Mouse (Mus musculus) myocyte (in vitro differentiated cells): ENCODE results near the gene Chst3. TPM values are rescaled to one million over a fixed set of nuclear protein-coding genes. Genes with fewer than 3 reads are reported as not detected.

Experiments
- H3K27me3 ChIP-seq: one replicate; pipeline ENCODE4 v1.6.1; 2011; ENCODE audit not compliant: control insufficient read depth, insufficient read depth, insufficient read length
- H3K36me3 ChIP-seq: one replicate; pipeline ENCODE4 v1.6.1; 2011; ENCODE audit not compliant: control insufficient read depth, insufficient read depth
- H3K4me2 ChIP-seq: one replicate; pipeline ENCODE4 v1.6.1; 2011; ENCODE audit warnings: low read depth, control low read depth
- H3K4me3 ChIP-seq: one replicate; pipeline ENCODE4 v1.5.1; 2011; ENCODE audit warnings: mild to moderate bottlenecking, control low read depth, moderate library complexity
- H3K79me2 ChIP-seq: one replicate; pipeline ENCODE4 v1.6.1; 2011; ENCODE audit not compliant: control insufficient read depth, insufficient read depth
- H3ac ChIP-seq: one replicate; pipeline ENCODE4 v1.6.1; 2011; ENCODE audit not compliant: control insufficient read depth, insufficient read length
- CEBPB ChIP-seq: IDR thresholded peaks from 2 replicates; pipeline ENCODE4 v1.6.1; 2011; ENCODE audit warnings: mild to moderate bottlenecking, moderate library complexity; ENCODE audit not compliant: poor library complexity, insufficient read depth, severe bottlenecking
- E2F4 ChIP-seq: IDR thresholded peaks from one replicate; pipeline ENCODE4 v1.6.1; 2011; ENCODE audit warnings: mild to moderate bottlenecking, control low read depth, moderate library complexity; ENCODE audit not compliant: insufficient read depth
- MAX ChIP-seq: IDR thresholded peaks from one replicate; pipeline ENCODE4 v1.6.1; 2011; ENCODE audit warnings: low read depth, mild to moderate bottlenecking, control low read depth
- MYOD1 ChIP-seq, 3 experiments: IDR thresholded peaks; one replicate each; pipeline ENCODE4 v1.6.1; 2011; ENCODE audit warnings: control low read depth in 2 of 3, low read depth in 2 of 3, mild to moderate bottlenecking in 2 of 3, moderate library complexity in 1 of 3; ENCODE audit not compliant: insufficient read length in 2 of 3, control insufficient read depth in 1 of 3
- MYOG ChIP-seq, 3 experiments: IDR thresholded peaks; one replicate each; pipeline ENCODE4 v1.6.1; 2011; ENCODE audit warnings: control low read depth in 2 of 3, low read depth in 2 of 3, mild to moderate bottlenecking in 2 of 3; ENCODE audit not compliant: insufficient read length in 2 of 3, control insufficient read depth in 1 of 3, insufficient read depth in 1 of 3
- POLR2A ChIP-seq: IDR thresholded peaks from one replicate; pipeline ENCODE4 v1.6.1; 2011; ENCODE audit warnings: low read depth, mild to moderate bottlenecking, control low read depth, moderate library complexity; ENCODE audit not compliant: insufficient read length
- POLR2AphosphoS2 ChIP-seq: IDR thresholded peaks from one replicate; pipeline ENCODE4 v1.6.1; 2011; ENCODE audit warnings: low read depth, control low read depth; ENCODE audit not compliant: insufficient read length
- REST ChIP-seq: IDR thresholded peaks from one replicate; pipeline ENCODE4 v1.6.1; 2011; ENCODE audit warnings: mild to moderate bottlenecking, control low read depth, moderate library complexity; ENCODE audit not compliant: insufficient read depth, insufficient read length
- SRF ChIP-seq: IDR thresholded peaks from one replicate; pipeline ENCODE4 v1.6.1; 2011; ENCODE audit warnings: low read depth; ENCODE audit not compliant: control insufficient read depth, insufficient read length
- TCF12 ChIP-seq: IDR thresholded peaks from one replicate; pipeline ENCODE4 v1.6.1; 2011; ENCODE audit warnings: mild to moderate bottlenecking, control low read depth; ENCODE audit not compliant: poor library complexity, insufficient read depth, severe bottlenecking
- TCF3 ChIP-seq: IDR thresholded peaks from one replicate; pipeline ENCODE4 v1.6.1; 2011; ENCODE audit warnings: low read depth, control low read depth; ENCODE audit not compliant: insufficient read length
- USF1 ChIP-seq: IDR thresholded peaks from one replicate; pipeline ENCODE4 v1.6.1; 2011; ENCODE audit warnings: low read depth, mild to moderate bottlenecking, control low read depth, moderate library complexity
- polyA plus RNA-seq: library from polyadenylated mRNA; unstranded; fragments of >200 nt; fragmentation: generic; extraction: Trizol; gene quantifications from one replicate; pipeline ENCODE4 v1.2.1, GENCODE M21; 2012; ENCODE audit warnings: missing spikeins

Gene Chst3
- polyA plus RNA-seq, 1 experiment = 1.6 TPM

DNA sequence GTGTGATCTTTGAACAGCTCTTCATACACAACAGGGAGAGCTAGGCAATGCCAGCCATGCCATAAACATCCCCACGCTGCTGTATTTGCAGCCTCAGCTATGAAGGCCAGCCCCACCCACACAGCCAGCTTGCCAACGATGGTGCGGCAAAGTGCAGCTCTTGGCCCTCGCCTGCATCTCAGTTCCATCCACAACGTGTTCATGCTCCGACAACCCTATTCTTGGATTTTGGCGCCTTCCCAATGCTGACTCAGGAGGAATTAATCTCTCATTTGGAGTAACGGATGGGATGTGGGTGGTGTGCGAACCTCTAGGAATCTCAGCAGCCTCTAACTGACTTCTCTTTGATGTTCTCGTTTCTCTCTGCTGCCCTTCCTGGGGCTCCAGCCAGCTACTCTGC, 46.0 kb downstream of the Chst3 start:
- Histone ChIP-seq H3K4me3 (no peak overlapping the region), H3K79me2 (no peaks in the 10 kb centered on the region), H3ac (no peak overlapping the region), H3K4me2 (peak overlapping the region; percentile 0), H3K27me3 (no peaks in the 10 kb centered on the region), H3K36me3 (no peaks in the 10 kb centered on the region)
- no peak for TF ChIP-seq REST

DNA sequence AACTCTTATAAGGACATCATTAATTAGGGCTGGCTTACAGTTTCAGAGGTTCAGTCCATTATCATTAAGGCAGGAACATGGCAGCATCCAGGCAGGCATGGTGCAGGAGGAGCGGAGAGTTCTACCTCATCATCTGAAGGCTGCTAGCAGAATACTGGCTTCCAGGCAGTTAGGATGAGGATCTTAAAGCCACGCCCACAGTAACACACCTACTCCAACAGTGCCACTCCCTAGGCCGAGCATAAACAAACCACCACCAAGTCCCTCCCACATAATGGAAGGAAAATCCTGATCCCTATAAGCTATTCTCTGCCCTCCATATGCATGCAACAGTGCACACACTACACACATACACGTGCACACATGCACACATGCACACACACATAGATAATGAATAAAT, 46.8 kb downstream of the Chst3 start:
- TF ChIP-seq POLR2A = no peak
- no peak for TF ChIP-seq E2F4
- TF ChIP-seq CEBPB = no peak
- TF ChIP-seq REST = no peak
- TF ChIP-seq TCF3 = no peak
- no peak for TF ChIP-seq USF1
- TF ChIP-seq TCF12 = no peak
- no peak for TF ChIP-seq POLR2AphosphoS2
- no peak for TF ChIP-seq SRF
- no peak for TF ChIP-seq MYOG (IDR thresholded peaks at IDR 0.05; ENCODE audit: control insufficient read depth in 1 of 3, insufficient read depth in 1 of 3, insufficient read length in 2 of 3, low read depth in 2 of 3)
- TF ChIP-seq MAX = no peak
- H3ac ChIP-seq = no peak overlapping the region
- no peaks in the 10 kb centered on the region for H3K79me2 ChIP-seq
- no peak overlapping the region for H3K4me2 ChIP-seq
- no peaks in the 10 kb centered on the region for H3K27me3 ChIP-seq
- no peaks in the 10 kb centered on the region for H3K36me3 ChIP-seq
- H3K4me3 ChIP-seq = no peak overlapping the region

DNA sequence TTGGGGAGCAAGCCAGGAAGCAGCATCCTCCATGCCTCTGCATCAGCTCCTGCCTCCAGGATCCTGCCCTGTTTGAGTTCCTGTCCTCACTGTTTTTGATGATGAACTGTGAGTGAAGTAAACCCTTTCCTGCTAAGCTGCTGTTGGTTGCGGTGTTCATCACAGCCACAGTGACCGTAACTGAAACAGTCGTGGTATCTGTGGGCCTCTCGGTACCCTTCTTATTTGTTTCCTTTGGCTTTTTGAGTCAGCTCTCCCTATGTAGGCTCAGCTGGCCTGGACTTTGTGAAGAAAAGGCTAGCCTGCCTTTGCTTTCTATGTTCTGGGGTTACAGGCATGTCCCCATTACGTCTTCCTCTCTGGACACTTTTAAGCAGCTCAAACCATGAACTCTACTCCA, 47.7 kb downstream of the Chst3 start:
- TF ChIP-seq TCF12 (no peak), POLR2AphosphoS2 (no peak), MYOG (IDR thresholded peaks at IDR 0.05; ENCODE audit: control insufficient read depth in 1 of 3, insufficient read depth in 1 of 3, insufficient read length in 2 of 3, low read depth in 2 of 3) (no peak), CEBPB (no peak), REST (no peak), POLR2A (no peak), MAX (no peak), MYOD1 (IDR thresholded peaks at IDR 0.05; ENCODE audit: control insufficient read depth in 1 of 3, insufficient read length in 2 of 3, low read depth in 2 of 3) (no peak), USF1 (no peak), TCF3 (no peak), E2F4 (no peak), SRF (no peak)
- no peaks in the 10 kb centered on the region for H3K27me3 ChIP-seq

DNA sequence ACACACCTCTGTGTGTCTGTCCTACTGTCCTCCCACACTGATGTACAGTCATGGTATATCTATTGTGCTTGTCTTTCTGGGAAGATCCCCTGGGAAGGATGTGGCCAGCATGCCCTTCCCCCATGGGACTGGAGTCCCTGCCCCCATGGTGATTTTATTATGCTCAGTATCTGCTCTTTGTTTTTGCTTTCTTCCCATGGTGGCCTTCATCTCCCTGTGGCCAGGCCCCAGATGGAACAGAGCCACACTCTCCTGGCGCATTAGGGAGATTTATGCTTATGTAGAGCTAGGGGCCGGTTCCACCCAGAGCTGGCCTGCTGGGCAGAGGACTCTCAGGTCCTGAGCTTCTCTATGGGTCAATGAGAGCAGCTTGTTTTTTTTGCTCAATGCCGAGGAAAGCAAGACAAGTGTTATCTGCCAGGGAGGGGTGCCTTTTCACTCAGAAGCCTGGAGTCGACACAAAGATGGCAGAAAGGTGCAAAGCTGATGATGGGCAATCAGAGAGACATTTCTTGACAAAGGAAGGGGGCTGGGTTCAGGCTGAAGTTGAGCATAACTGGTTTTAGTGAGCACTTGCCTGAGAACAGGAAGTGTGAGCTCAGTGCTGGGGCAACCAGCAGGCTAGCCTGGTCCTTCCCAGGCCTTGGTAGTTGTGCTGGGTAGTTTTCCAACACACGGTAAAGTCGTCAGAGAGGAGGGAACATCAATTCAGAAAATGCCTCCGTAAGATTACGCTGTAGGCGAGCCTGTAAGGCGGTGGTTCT, 48.6 kb downstream of the Chst3 start:
- Histone ChIP-seq H3ac (no peak overlapping the region), H3K36me3 (no peaks in the 10 kb centered on the region), H3K27me3 (no peaks in the 10 kb centered on the region), H3K4me3 (no peak overlapping the region), H3K79me2 (no peaks in the 10 kb centered on the region), H3K4me2 (no peak overlapping the region)
- TF ChIP-seq USF1 = no peak
- TF ChIP-seq POLR2AphosphoS2 = no peak
- no peak for TF ChIP-seq REST
- no peak for TF ChIP-seq MYOG (IDR thresholded peaks at IDR 0.05; ENCODE audit: control insufficient read depth in 1 of 3, insufficient read depth in 1 of 3, insufficient read length in 2 of 3, low read depth in 2 of 3)
- no peak for TF ChIP-seq TCF3
- TF ChIP-seq MYOD1 (IDR thresholded peaks at IDR 0.05; ENCODE audit: control insufficient read depth in 1 of 3, insufficient read length in 2 of 3, low read depth in 2 of 3) = no peak
- no peak for TF ChIP-seq POLR2A

More for the DNA sequence above, 47.7 kb downstream of the Chst3 start:
- H3K36me3 ChIP-seq = no peaks in the 10 kb centered on the region
- H3ac ChIP-seq = no peak overlapping the region
- no peak overlapping the region for H3K4me2 ChIP-seq
- no peak overlapping the region for H3K4me3 ChIP-seq
- H3K79me2 ChIP-seq = no peaks in the 10 kb centered on the region

DNA sequence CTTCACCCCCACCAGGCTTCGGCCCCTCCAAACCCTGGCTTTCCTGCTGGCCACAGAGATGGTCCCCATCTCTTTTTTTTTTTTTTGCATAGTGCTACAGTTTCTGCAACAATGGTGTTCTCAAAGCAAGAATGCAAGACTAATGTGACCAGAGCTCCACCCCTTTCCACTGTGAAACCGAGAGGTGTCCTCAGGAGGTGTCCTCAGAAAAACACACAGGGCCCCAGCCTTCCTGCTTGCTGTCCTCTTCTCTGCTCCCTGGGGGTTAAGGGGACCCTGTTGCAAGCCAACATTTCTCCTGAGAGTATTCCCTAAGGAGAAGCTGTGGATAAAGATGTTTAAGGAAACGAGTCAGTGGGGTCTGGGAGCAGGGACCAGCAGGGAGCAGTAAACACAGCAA, 50.1 kb downstream of the Chst3 start:
- TF ChIP-seq POLR2AphosphoS2 = no peak
- TF ChIP-seq POLR2A = no peak
- TF ChIP-seq SRF = no peak
- no peak for TF ChIP-seq CEBPB
- TF ChIP-seq USF1 = no peak
- TF ChIP-seq REST = no peak
- TF ChIP-seq TCF3 = no peak
- TF ChIP-seq MYOD1 (IDR thresholded peaks at IDR 0.05; ENCODE audit: control insufficient read depth in 1 of 3, insufficient read length in 2 of 3, low read depth in 2 of 3) = no peak
- no peak for TF ChIP-seq TCF12
- TF ChIP-seq E2F4 = no peak
- TF ChIP-seq MAX = no peak
- no peak for TF ChIP-seq MYOG (IDR thresholded peaks at IDR 0.05; ENCODE audit: control insufficient read depth in 1 of 3, insufficient read depth in 1 of 3, insufficient read length in 2 of 3, low read depth in 2 of 3)
- Histone ChIP-seq H3K36me3 (no peaks in the 10 kb centered on the region), H3K79me2 (no peaks in the 10 kb centered on the region), H3K27me3 (no peaks in the 10 kb centered on the region), H3K4me3 (no peak overlapping the region), H3K4me2 (no peak overlapping the region), H3ac (no peak overlapping the region)
